Mouse (Mus musculus): Measurements from ENCODE around the gene Slc17a9.
"Not testable (repeated sequence)": the region's sequence is repeated elsewhere in the genome, so short reads cannot be mapped to it uniquely, and the experiment has no call there.

Slc17a9 gene

DNA sequence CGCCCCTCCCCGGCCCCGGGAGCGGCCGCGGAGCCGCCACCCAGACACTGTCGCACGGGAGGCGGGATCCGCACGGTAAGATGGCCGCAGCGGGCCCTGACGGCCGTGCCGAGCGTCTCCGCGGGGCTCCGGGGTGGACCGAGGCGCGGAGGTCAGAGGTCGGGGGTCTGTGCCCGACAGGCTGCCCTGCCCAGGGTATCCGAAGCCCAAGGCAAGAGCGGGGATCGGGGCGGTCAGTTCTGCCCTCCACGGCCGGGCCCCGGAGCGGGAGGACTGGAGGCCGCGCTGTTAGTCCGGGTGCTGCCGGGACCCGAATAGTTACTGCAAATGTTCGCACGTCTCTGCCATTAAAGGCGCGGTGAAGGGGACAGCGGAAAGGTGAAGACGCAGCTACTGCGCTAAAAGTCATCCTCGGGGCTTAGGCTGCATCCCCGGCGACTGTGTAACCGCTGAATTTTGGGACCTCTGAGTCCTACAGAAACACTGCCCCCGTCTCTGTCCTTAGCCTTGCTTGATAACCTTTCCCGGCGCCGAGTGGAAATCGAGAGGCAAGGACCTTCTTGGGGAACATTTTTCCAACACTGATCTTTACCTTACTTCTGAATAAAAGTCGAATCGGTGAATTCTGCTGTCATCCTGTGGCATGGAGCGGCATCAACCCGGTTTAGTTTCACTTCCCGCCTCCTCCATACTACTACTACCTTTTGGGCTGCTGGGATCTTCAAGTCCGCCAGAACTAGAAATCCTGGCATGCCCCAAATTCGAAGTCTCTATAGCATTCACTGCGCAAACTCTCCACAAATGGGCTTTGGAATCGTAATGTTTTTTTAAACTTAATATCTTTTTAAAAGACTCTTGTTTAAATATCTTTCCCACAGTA is 14.5 kb upstream of the Slc17a9 start:
- DNase-seq (ENCODE audit: low spot score in 2 of 2): no peak

- no peak for DNase-seq (ENCODE audit: low spot score in 2 of 2)
Observed at GRCm38 (mm10) chr2:180711527-180711926, 13.5 kb upstream of the Slc17a9 start.

DNA sequence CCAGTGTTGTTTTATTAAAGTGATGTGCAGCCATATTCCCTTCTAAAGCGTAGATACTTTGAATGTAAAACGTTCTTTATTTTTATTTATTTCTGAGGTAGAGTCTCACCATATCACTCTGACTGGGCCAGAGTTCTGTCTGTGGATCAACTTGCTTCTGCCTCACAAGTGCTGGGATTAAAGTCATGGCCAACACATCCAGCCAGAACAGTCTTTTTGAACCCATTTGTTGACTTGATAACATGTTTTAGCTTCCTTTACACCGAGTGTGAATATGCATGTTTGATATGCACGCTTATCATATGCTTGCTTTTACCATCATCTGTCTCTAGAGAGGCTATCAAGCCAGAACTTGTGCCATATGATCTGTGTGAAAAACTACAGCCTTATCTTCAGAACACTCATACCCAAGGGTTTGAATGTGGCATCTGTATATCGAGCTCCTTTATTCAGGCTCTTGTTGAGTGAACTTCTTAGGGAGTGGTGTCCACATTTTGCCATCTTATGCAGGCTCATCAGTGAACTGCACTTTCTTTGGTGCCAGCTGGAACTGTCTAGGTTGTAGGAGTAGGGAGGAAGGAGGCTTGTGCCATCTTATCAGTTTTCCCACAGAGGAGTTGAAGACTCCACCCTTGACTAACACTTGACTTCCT is 12.9 kb upstream of the Slc17a9 start:
- DNase-seq (ENCODE audit: low spot score in 2 of 2): no peak

- not testable (repeated sequence) for DNase-seq (ENCODE audit: low spot score in 2 of 2)
Observed at GRCm38 (mm10) chr2:180722748-180723147, 2.3 kb upstream of the Slc17a9 start.

GRCm38 (mm10) chr2:180723865-180724264 is 1.2 kb upstream of the Slc17a9 start:
- DNase-seq (ENCODE audit: low spot score in 2 of 2): no peak

DNA sequence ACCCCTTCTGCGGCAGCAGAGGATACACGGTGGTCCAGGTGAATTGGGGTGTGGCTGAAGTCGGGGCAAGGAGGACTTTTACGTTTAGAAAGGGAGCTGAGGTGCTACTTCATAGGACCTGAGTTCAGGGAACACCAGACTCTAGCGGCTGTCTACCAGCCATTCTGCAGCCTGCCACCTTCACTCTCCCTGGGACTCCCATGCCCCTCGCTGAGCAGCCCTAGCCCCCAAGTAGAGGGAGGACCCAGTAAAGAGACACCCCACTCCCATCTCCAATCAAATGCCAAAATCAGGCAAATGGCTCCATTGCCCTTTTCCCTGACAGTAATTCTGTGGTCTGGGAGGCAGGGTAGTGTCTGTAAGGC is 333 bp downstream of the Slc17a9 start:
- DNase-seq (ENCODE audit: low spot score in 2 of 2): no peak

DNA sequence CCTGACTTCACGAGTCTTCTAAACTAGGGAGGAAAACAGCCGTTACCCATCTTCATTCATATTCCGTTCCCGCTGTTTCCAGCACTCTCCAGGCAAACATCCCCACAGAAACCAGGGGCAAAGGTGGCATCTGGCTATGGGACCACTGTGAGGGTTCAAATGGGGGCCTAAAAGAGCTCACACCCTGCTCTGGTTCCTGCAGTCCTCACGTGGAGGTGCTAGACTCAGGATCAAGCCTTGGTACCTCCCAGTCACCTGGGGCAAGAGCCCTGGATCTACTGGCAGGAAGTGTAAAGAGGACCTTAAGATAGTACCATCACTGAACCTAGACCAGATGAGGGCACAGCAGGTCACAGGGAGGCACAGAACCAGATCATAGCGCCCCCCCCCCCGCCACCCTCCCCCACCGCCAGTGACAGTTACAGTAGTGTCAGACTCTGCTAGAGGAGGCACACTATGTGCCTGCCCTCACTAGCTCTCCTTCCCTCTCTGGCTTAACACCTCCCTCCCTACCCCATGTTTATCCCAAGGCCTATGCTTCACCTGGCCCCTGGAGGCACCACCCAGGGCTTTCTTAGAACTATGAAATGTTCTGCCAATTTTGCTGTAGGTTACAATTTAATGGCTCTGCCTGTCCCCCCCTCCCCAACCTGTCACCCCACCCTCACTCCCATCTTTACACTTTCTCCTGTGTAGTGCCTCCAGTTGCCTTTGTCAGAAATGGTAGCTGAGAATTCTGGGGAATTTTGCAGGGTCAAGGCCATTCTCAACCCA is 980 bp downstream of the Slc17a9 start:
- DNase-seq (ENCODE audit: low spot score in 2 of 2): no peak

DNA sequence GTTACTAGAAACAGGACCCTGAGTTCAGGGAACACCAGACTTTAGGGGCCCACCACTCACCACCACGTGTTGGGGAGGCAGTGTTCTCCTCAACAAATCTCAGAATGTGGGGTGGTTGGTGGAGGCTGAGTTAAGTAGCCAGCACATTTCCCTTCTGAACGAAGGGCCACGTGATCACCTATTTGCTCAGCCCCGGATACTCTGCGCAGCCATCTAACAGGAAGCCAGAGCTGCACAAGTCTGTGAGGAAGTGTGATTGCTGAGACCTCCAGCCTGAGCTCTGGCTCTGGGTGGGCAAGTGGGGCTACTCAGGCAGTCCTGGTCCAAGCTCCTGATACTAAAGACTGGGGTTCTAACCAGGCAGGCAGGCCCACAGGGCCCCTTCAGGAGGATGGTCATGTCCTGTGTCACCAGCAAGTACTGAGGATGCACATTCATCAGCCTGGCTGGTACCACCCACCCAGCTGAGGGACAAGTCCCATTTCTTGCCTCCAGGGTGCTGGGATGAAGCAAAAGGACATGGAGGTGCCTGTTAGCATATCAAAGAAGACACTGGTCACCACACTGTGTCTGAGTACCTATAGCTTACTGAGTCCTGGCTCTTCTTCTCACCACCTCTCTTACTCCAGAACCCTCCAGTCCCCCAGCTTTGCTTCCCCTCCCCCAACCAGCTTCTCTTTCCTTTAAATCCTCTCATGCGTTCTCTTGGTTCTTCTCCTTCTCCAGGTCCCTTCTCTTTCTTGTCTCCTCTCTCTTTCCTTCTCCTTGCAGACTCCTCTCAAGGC is 1.8 kb downstream of the Slc17a9 start:
- peak; percentile 63 to 74 for DNase-seq (ENCODE audit: low spot score in 2 of 2)

GRCm38 (mm10) chr2:180727613-180728021 is 2.6 kb downstream of the Slc17a9 start:
- DNase-seq (ENCODE audit: low spot score in 2 of 2): no peak

DNA sequence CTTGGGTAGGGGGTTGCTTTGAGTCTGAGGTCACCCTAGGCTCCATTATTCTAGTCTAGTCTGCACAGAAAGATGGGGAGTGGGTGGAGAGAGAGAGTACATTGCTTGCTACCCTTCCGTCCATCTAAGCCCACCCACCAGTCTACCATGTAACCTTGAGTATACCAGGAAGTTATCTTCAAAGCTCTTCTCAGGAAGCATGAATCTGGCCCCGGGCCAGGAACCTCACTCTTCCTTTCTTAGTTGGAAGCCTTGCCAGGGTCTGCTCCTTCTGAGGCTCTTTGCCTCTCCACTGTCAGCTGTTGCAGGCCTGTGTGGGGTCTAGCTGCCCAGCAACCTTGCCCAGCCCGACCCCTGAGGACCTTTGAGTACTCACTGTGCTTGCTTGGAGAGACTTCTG is 6.0 kb downstream of the Slc17a9 start:
- DNase-seq (ENCODE audit: low spot score in 2 of 2): no peak

GRCm38 (mm10) chr2:180731984-180732383 is 6.9 kb downstream of the Slc17a9 start:
- no peak for DNase-seq (ENCODE audit: low spot score in 2 of 2)

DNA sequence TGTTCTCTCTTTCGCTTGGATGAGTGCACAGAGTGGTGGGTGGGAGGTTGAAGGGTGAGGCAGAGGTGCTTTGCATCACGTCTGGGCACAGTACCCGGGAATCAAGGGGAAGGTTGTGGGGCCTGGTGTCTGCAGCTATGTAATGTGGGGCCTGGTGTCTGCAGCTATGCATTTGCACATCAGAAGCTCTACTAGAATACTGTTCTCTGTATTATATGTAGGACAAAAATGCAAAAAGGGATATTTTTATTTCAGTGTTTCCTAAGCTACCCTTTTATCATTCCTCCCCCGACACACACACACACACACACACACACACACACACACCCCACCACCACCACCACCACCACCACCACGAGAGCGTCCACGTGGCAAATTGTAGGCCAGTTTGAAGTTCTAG is 10.2 kb downstream of the Slc17a9 start:
- DNase-seq (ENCODE audit: low spot score in 2 of 2): no peak

DNA sequence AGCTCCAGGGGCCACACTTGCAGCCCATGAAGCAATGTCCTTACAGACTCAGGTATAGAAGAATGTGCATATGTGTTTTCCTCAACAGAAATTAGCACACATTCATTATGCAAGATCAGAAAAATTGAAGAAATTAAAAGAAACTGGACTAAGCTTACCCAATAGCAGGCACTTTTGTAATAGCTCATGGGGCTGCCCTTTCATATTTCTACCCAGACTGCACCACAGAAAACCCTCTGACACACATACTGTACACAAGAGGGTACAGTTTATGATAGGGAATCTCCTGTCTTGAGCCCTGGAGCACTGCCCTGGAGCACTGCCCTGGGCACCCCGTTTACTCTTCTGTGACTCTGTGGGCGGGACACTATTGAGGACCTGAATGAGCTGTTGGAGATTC is 12.9 kb downstream of the Slc17a9 start:
- no peak for DNase-seq (ENCODE audit: low spot score in 2 of 2)

- DNase-seq (ENCODE audit: low spot score in 2 of 2): peak in 1 of 2 experiments; percentile 20
Observed at GRCm38 (mm10) chr2:180740349-180740748, 15.3 kb downstream of the Slc17a9 start.

- DNase-seq (ENCODE audit: low spot score in 2 of 2): no peak
Observed at GRCm38 (mm10) chr2:180741421-180741820, 16.4 kb downstream of the Slc17a9 start.

DNA sequence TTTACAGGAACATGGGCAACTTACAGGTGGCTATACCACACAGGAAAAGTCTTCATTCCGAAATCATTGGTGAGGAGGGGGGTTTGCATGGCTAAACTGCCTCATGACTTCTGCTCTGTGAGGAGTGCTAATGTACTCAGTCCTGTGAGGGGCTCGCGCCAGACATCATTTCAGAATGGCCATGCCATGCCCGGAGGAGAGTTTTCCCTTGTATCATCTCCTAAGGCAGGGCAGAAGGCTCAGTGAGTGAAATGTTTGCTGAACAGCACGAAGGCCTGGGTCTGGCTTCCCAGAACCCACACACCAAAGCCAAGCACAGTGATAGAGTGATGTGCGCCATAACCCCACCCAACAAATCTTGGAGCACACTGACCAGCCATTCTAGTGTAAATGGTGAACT is 17.8 kb downstream of the Slc17a9 start:
- no peak for DNase-seq (ENCODE audit: low spot score in 2 of 2)

GRCm38 (mm10) chr2:180743321-180743720 is 18.3 kb downstream of the Slc17a9 start:
- DNase-seq (ENCODE audit: low spot score in 2 of 2): no peak

- DNase-seq (ENCODE audit: low spot score in 2 of 2): peak; percentile 83 to 89
Observed at GRCm38 (mm10) chr2:180745248-180745927, 20.3 kb downstream of the Slc17a9 start.

- DNase-seq (ENCODE audit: low spot score in 2 of 2): no peak
Observed at GRCm38 (mm10) chr2:180746569-180747192, 21.6 kb downstream of the Slc17a9 start.

DNA sequence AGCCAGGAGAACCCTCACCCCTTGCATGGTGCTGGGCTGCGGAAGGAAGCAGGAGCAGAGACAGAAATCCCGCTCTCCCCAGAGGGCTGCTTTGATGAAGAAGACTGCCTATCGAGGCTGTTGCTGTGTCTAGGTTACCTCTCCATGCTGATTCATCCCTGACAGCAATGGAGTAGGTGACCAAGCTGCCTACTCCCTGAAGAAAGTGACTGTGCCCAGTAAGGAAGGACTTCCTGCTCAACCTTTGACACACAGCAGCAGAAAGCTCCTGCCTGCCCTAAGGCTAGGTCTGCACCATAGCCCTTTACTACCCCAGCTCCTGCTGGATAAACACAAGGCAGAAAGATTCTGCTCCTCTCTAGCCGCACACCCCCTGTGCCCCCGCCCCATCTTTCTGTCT is 23.8 kb downstream of the Slc17a9 start:
- no peak for DNase-seq (ENCODE audit: low spot score in 2 of 2)
